Mouse (Mus musculus): ENCODE measurements at regions not wholly inside any gene's neighbourhood (a gene's known extent, or its start where the extent isn't known, plus 50 kb on each side); places are given as distances from the start of the nearest gene placed in this dataset.

- TF ChIP-seq CTCF (conservative IDR thresholded peaks at IDR 0.05; ENCODE audit: low read length): no peak
- TF ChIP-seq POU5F1 (IDR thresholded peaks at IDR 0.05; ENCODE audit: borderline replicate concordance, low read length): no peak
These were observed 192.0 kb upstream of the Cited2 start for GRCm38 (mm10) chr10:17531021-17531420.
